Mouse (Mus musculus): Measurements from ENCODE around the gene Shpk.

DNA sequence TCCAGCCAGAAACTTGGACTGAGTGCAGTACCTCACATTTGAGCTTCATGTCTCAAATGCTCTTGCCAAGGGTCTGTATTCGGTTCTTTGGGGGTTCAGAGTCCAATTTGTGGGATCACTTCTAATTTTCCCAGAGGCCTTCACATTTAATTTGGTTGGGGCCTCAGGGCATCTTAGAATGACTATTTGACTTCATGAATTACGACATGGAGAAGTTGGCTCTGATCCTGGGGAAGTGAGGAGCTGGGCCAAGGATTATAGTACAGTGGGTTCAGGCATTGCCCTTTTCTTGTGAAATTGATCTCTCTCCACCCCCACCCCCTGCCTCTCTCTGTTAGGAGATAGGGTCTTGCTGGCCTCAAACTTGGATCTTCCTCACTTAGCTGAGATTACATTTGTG, 1.8 kb downstream of the Shpk start:
- TF ChIP-seq CTCF (IDR thresholded peaks at IDR 0.05; ENCODE audit: low read depth): no peak
- TF ChIP-seq EP300 (optimal IDR thresholded peaks at IDR 0.05): no peak
